Mouse (Mus musculus) hindbrain, embryonic 14.5 days (tissue): ENCODE measurements around the gene Adamts20. TPM values are rescaled to one million over a fixed set of nuclear protein-coding genes. Genes with fewer than 3 reads are reported as not detected.

ENCODE experiments used
- ATAC-seq: fragments of 200-750 bp; cut with Nextera tagmentation; 2 replicates; pipeline ENCODE4 v1.8.0; 2017; ENCODE audit warnings: moderate number of reproducible peaks, mild to moderate bottlenecking, moderate TSS enrichment, moderate library complexity; ENCODE audit not compliant: low FRiP score
- DNase-seq: peaks from one replicate; pipeline ENCODE4 v3.0.0-alpha.2; 2015; ENCODE audit warnings: low spot score
- H3K27ac ChIP-seq: fragments of 300-500 bp; sonication (generic); 2 replicates; pipeline ENCODE4 v1.5.1; 2014; ENCODE audit warnings: mild to moderate bottlenecking, moderate library complexity
- H3K27me3 ChIP-seq: fragments of 300-500 bp; sonication (generic); 2 replicates; pipeline ENCODE4 v1.6.1; 2014; ENCODE audit warnings: mild to moderate bottlenecking, low read length, mixed read lengths; ENCODE audit not compliant: control insufficient read depth, insufficient read depth
- H3K36me3 ChIP-seq: fragments of 300-500 bp; sonication (generic); replicated peaks from 2 replicates; pipeline ENCODE4 v1.6.1; 2014; ENCODE audit not compliant: control insufficient read depth, insufficient read depth
- H3K4me1 ChIP-seq: fragments of 300-500 bp; sonication (generic); replicated peaks from 2 replicates; pipeline ENCODE4 v1.6.1; 2014; ENCODE audit warnings: antibody characterized with exemption, low read length, mixed read lengths; ENCODE audit not compliant: control insufficient read depth, insufficient read depth
- H3K4me2 ChIP-seq: fragments of 300-500 bp; sonication (generic); replicated peaks from 2 replicates; pipeline ENCODE4 v1.6.1; 2014; ENCODE audit warnings: mild to moderate bottlenecking, moderate library complexity
- H3K4me3 ChIP-seq: fragments of 300-500 bp; sonication (generic); replicated peaks from 2 replicates; pipeline ENCODE4 v1.5.1; 2014; ENCODE audit warnings: mild to moderate bottlenecking, low read length
- H3K9ac ChIP-seq: fragments of 300-500 bp; sonication (generic); 2 replicates; pipeline ENCODE4 v1.6.1; 2014
- H3K9me3 ChIP-seq: fragments of 300-500 bp; sonication (generic); 2 replicates; pipeline ENCODE4 v1.6.1; 2016; ENCODE audit warnings: low read length; ENCODE audit not compliant: control insufficient read depth
- WGBS: fragments of 180-500 bp; shearing (Covaris S2); extraction: QIAGEN DNeasy Blood & Tissue Kit; methylation state at CpG from one replicate; pipeline ENCODE4 v1.1.7; 2014; 5-methylcytosine and 5-hydroxymethylcytosine counted together
- polyA plus RNA-seq: library from polyadenylated mRNA; unstranded; fragments of >200 nt; fragmentation: Nextera tagmentation; extraction: Ambion mirVana; gene quantifications from 2 replicates; pipeline ENCODE4 v1.2.1, GENCODE M21; 2014

The Adamts20 gene
- polyA plus RNA-seq, 1 experiment from 2014 or later, result 4.9 TPM

DNA sequence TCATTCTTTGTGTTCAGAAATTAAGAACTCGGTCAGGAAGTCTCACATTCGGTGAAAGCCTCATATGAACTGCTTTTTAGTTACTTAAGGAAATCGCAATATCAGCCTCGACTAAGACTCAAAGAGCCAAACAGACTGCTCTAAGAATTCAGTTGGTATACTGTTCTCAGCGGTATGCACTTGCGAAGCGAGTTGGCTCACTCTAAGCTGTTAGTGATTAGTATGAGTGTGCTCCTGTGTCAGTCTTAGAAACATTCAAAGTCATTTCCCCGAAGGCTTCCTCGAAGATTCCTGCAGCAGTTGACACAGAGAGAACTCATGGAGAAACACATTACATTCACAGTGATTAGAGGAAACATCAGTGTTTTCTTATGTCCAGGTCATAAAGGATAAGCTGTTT is 4.1 kb downstream of the Adamts20 start:
- H3K4me3 ChIP-seq, result no peak overlapping the region
- H3K4me2 ChIP-seq, result no peak overlapping the region
- H3K9ac ChIP-seq, result no peak overlapping the region
- no peak for DNase-seq
- H3K36me3 ChIP-seq, result no peaks in the 10 kb centered on the region
- no peaks in the 10 kb centered on the region for H3K27me3 ChIP-seq
- no peaks in the 10 kb centered on the region for H3K4me1 ChIP-seq
- no peak overlapping the region for H3K27ac ChIP-seq
- no peak for ATAC-seq
- H3K9me3 ChIP-seq, result no peaks in the 10 kb centered on the region
- 48% methylated on average over 9 of the region's 9 CpGs for WGBS

GRCm38 (mm10) chr15:94457636-94458390 is 7.4 kb downstream of the Adamts20 start:
- Histone ChIP-seq H3K4me3 (no peak overlapping the region), H3K36me3 (no peaks in the 10 kb centered on the region), H3K27me3 (no peaks in the 10 kb centered on the region), H3K4me2 (no peak overlapping the region), H3K9me3 (no peaks in the 10 kb centered on the region), H3K4me1 (no peaks in the 10 kb centered on the region), H3K27ac (no peak overlapping the region), H3K9ac (no peak overlapping the region)
- ATAC-seq (no peak), DNase-seq (no peak)
- 69% methylated on average over 18 of the region's 18 CpGs for WGBS

GRCm38 (mm10) chr15:94452848-94453247 is 12.4 kb downstream of the Adamts20 start:
- H3K27ac ChIP-seq, result no peak overlapping the region
- H3K4me1 ChIP-seq, result no peaks in the 10 kb centered on the region
- WGBS, result 84% methylated on average over 5 of the region's 5 CpGs
- ATAC-seq (no peak), DNase-seq (no peak)
- H3K9me3 ChIP-seq, result no peaks in the 10 kb centered on the region
- no peak overlapping the region for H3K4me2 ChIP-seq
- no peak overlapping the region for H3K4me3 ChIP-seq
- H3K9ac ChIP-seq, result no peak overlapping the region
- no peaks in the 10 kb centered on the region for H3K27me3 ChIP-seq
- no peaks in the 10 kb centered on the region for H3K36me3 ChIP-seq

- no peak overlapping the region for H3K4me3 ChIP-seq
- ATAC-seq, result no peak
- H3K9me3 ChIP-seq, result no peaks in the 10 kb centered on the region
- no peaks in the 10 kb centered on the region for H3K27me3 ChIP-seq
- H3K36me3 ChIP-seq, result no peaks in the 10 kb centered on the region
- no peaks in the 10 kb centered on the region for H3K4me1 ChIP-seq
- H3K4me2 ChIP-seq, result no peak overlapping the region
- no peak overlapping the region for H3K9ac ChIP-seq
- WGBS, result 86% methylated on average over 8 of the region's 8 CpGs
- DNase-seq, result no peak
- H3K27ac ChIP-seq, result no peak overlapping the region
These were observed 13.6 kb downstream of the Adamts20 start for GRCm38 (mm10) chr15:94451600-94451999.

DNA sequence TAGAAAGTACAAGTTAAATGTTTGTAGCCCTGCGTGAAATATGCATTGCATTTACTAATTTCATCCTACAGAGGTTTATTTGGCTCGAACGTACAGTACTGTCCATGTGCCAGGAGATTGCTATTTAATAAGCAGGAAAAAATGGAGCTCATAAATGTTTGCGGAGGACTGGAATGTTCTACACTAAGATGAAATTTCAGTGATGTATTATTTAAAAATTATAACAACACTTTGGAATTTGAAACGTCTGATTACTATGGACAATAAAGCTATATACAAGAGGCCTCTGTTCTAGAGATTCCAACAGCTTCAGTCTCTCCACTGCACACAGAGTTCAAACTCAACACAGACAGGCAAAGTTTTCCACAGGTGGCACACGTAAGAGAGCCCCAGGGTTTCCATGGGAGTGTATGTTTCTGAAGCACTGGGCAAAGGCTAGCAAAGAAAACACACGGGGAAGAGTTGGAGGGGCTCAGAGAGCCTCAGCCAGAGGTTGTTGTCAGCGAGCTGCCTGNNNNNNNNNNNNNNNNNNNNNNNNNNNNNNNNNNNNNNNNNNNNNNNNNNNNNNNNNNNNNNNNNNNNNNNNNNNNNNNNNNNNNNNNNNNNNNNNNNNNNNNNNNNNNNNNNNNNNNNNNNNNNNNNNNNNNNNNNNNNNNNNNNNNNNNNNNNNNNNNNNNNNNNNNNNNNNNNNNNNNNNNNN is 20.6 kb downstream of the Adamts20 start:
- ATAC-seq (no peak), DNase-seq (no peak)
- Histone ChIP-seq H3K4me1 (no peaks in the 10 kb centered on the region), H3K9ac (no peak overlapping the region), H3K4me3 (no peak overlapping the region), H3K36me3 (no peaks in the 10 kb centered on the region), H3K27me3 (no peaks in the 10 kb centered on the region), H3K27ac (no peak overlapping the region), H3K9me3 (no peaks in the 10 kb centered on the region), H3K4me2 (no peak overlapping the region)
- WGBS, result 62% methylated on average over 8 of the region's 8 CpGs

DNA sequence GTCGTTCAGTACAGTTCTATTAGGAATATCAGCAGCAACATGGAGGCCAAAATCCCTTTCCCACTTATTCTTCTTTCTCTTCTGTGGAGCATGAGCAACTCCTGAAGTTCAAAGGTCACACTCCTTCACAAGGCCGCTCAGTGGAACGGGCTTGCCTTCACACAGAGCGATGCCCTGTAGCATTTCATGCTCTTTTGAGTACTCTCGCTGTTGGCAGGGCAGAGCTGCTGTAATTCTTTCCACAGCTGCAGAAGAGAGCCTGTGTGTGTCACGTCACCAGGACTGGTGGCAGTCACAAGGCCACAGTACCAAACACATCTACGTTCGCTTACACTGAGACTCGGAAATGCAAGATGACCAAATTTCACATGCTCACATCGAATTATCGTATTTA is 21.2 kb downstream of the Adamts20 start:
- no peaks in the 10 kb centered on the region for H3K9me3 ChIP-seq
- 58% methylated on average over 11 of the region's 11 CpGs for WGBS

DNA sequence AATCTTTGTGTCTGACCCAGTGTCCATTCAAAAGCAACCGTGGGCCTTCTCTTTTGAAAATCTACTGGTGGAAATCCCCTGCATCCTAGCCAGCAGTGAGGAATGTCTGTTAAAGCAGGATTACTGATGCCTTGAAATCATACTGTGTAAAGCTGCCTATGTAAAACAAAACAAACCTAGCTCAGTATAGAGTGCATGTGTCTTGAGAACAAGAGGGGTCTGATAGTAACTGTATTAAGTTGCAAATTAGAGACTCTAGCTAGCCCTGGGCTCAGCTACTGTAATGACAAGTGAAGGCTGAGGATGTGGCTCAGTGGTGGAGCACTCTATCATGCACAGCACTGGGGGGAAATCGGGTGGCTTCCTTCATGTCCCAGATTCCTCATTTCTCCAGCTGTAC is 22.2 kb downstream of the Adamts20 start:
- Histone ChIP-seq H3K27me3 (no peaks in the 10 kb centered on the region), H3K9me3 (no peaks in the 10 kb centered on the region), H3K9ac (no peak overlapping the region), H3K36me3 (no peaks in the 10 kb centered on the region), H3K4me2 (no peak overlapping the region), H3K4me1 (no peaks in the 10 kb centered on the region), H3K4me3 (no peak overlapping the region), H3K27ac (no peak overlapping the region)
- ATAC-seq (no peak), DNase-seq (no peak)
- 28% methylated on average over 2 of the region's 2 CpGs for WGBS

More for the DNA sequence above, 21.2 kb downstream of the Adamts20 start:
- no peak overlapping the region for H3K4me2 ChIP-seq
- H3K27ac ChIP-seq, result no peak overlapping the region
- no peaks in the 10 kb centered on the region for H3K27me3 ChIP-seq
- no peaks in the 10 kb centered on the region for H3K36me3 ChIP-seq
- no peak overlapping the region for H3K4me3 ChIP-seq
- no peaks in the 10 kb centered on the region for H3K4me1 ChIP-seq
- no peak for DNase-seq
- H3K9ac ChIP-seq, result no peak overlapping the region
- ATAC-seq, result no peak

GRCm38 (mm10) chr15:94435532-94435931 is 29.7 kb downstream of the Adamts20 start:
- no peaks in the 10 kb centered on the region for H3K9me3 ChIP-seq
- H3K4me2 ChIP-seq, result no peak overlapping the region
- no peak overlapping the region for H3K9ac ChIP-seq
- 41% methylated on average over 5 of the region's 5 CpGs for WGBS
- H3K4me1 ChIP-seq, result no peaks in the 10 kb centered on the region
- H3K27ac ChIP-seq, result 0 out of 2 replicates have a peak overlapping the region, but pooled peaks have one; percentile 9
- H3K4me3 ChIP-seq, result no peak overlapping the region
- H3K36me3 ChIP-seq, result no peaks in the 10 kb centered on the region
- H3K27me3 ChIP-seq, result no peaks in the 10 kb centered on the region
- no peak for ATAC-seq
- DNase-seq, result peak; percentile 45

DNA sequence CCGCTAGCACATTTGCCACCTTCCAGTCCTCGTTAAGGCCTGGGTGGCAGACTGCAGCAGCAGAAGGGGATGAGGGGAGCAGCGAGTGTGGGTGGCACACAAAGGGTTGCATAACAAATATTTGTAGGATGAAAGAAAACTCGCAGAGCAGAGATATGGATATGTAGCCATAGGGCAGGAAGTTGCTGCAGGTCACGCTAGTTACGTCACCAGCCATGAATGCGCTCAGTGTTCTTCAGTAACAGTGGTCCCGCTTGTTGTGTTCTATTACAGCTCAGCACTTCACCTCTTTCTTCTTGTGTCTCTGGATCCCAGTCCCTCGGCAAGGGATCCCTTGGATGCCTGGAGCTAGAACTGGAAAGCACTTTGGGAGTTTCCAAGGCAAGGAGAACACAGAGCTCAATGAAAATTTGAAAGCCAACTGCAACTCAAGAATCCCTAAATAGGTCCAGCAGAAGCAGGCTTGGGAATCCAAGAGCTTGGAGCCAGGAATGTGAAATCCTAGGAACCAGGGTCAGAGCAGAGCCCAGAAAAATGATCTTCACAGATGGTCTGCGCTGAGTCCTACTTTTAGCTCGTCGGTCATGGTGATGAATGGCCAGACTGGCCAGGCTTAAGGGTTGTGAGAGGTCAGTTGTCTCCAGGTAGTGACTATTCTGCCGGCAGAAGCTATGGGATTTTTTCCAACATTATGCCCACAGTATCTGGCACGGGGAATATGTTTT is 34.4 kb downstream of the Adamts20 start:
- no peak for DNase-seq
- no peaks in the 10 kb centered on the region for H3K27me3 ChIP-seq
- no peak overlapping the region for H3K9ac ChIP-seq
- H3K4me3 ChIP-seq, result no peak overlapping the region
- H3K27ac ChIP-seq, result no peak overlapping the region
- no peak overlapping the region for H3K4me2 ChIP-seq
- H3K4me1 ChIP-seq, result no peaks in the 10 kb centered on the region
- H3K9me3 ChIP-seq, result no peaks in the 10 kb centered on the region
- ATAC-seq, result no peak
- H3K36me3 ChIP-seq, result no peaks in the 10 kb centered on the region
- WGBS, result 84% methylated on average over 14 of the region's 14 CpGs
